Mouse (Mus musculus): ENCODE data around the gene Gm5294.

Gm5294 gene

DNA sequence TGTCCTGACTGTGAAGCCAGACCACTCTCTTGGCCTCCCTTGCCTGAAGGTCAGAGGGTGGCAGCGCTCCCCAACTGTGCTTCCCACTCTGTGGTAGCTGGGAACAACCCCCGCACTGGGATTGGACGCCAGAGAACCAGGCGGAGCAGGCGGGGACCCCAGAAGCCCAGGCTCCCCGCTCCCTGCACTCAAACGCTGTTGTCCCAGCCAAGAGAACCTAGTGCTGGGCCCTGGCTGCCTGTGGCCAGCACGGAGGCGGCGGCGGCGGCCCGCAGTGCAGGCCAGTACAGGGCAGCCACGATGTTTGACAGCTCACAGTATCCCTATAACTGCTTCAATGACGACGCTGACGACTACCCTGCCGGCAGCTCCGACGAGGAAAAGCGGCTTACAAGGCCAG lies at the start of gene Gm5294:
Gene Gm5294 (plus strand): TSS at position 301 of the 400 bp plus-strand sequence.
- no peak for TF ChIP-seq GATA4 (IDR thresholded peaks at IDR 0.05; ENCODE audit: insufficient replicate concordance, low read length)

DNA sequence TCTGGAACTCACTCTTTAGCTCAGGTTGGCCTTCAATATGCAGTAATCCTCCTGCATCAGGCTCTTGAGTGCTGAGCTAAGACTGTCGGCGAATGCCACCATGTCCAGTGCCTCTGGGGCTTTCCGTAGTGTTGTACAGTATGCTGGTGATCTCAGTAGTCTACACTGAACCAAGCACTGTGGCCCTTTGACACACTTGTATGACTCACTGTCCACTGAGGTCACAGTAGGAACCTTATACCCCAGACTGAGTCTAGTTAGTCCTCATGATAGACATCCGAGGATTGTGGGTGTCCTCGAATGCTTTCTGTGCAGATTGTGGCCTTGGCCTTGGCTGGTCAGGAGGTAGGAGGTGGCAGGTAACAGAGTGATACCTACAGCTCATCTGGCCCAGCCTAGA lies 44.8 kb upstream of the Gm5294 start:
- no peak for TF ChIP-seq GATA4 (IDR thresholded peaks at IDR 0.05; ENCODE audit: insufficient replicate concordance, low read length)

DNA sequence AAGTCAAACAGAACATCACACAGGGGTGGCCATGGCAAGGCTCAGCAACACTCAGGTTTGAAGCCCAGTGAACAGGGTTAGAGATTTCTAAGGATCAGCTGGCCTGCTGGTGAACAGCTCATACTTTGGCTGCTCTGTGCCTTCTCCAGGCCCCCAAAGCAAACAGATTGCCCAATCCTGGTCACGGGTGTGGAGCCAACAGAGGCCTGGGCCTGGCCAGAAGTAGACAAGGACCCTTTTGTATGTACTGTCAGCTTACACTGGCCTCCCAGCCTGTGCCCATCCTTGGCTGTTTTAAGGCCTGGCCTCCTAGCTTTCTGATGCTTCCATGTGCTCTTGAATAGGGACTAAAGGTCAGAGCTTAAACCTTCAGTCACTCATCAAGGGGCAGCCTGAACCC lies 43.5 kb upstream of the Gm5294 start:
- no peak for TF ChIP-seq GATA4 (IDR thresholded peaks at IDR 0.05; ENCODE audit: insufficient replicate concordance, low read length)

DNA sequence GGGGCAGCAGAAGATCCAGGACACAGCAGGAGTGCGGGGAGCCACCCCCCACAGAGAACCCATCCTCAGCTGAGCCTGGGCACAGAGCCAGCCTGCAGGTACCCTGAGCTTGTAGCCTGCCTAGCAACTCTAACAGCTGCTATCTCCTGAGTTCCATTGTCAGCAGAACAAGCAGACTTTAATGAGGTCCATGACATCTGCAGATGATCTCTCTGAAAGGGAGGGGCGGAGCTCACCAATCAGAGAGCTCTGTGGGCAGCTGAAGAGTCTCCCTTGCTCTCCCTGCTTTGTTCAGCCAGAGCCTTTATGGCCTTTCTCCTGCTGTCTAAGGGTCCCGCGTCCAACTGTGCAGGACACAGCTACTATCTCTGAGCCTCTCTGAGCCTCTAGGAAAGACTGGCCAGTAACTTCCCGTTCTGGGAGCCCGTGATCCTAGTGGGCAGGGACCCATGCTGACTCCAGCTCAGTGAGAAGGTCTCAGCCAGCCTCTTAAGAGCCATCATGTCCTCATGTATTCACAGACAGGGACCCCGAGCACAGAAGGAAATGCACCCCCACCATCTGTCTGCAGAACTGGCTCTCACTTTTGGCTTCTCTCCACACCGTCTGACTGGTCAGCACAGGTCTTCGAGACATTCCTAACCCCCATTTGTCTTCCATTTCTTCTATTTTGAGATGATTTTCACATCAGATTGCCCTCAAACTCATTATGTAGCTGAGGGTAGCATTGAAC lies 41.0 kb upstream of the Gm5294 start:
- no peak for TF ChIP-seq GATA4 (IDR thresholded peaks at IDR 0.05; ENCODE audit: insufficient replicate concordance, low read length)

DNA sequence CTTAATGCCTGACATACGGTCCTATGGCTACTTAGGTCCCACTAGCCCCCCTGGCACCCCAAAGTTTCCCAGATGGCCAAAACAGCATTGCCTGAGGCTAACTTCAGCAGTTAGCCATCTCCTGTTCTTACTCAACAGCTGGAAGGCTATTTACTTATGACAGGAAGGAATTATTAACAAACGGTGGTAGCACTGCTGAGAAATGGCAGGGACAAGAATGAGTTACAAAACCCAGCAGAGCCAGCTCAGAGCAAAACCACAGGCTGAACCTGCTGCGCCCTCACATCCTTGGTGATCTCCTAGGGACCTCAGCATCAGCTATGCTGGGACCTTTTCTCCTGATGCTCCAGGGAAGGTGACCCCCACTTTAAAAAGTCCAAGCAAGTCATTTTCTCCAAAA lies 40.2 kb upstream of the Gm5294 start:
- no peak for TF ChIP-seq GATA4 (IDR thresholded peaks at IDR 0.05; ENCODE audit: insufficient replicate concordance, low read length)

DNA sequence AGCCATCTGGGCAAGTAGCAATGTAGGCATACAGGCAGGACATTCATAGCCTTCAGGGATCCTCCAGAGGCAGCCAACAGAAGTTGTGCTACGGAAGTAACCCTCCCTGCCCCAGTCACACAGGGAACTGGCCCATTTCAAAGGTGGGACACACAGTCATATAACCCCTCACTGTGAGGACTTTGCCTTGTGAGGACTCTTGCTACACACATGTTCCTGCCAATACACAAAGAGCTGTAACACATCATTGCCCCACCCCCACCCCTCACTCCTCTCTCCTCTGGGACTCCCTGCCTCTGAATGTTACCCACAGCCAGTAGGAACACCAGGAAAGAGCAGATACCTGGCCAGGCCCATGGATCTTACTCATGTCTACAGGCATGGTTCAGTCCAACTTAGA lies 37.2 kb upstream of the Gm5294 start:
- no peak for TF ChIP-seq GATA4 (IDR thresholded peaks at IDR 0.05; ENCODE audit: insufficient replicate concordance, low read length)

DNA sequence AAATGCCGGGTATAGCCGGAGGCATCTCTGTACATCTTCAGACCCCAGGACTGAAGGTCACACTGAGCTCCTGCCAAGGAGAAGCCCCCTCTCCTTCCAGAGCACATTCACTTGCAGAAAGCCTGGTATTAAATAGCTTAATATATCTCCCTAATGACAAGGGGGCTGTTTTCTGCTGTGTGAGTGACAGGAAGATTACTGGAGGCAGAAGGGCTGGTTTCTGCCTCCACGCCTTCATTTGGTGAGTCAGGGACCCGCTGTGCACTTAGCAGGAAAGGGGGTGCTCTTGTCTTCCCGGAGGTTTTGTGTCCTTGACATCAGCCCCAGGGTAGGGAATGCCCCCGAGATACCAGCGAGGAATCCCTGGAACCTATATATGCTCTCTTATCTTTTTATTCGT lies 36.7 kb upstream of the Gm5294 start:
- TF ChIP-seq GATA4 (IDR thresholded peaks at IDR 0.05; ENCODE audit: insufficient replicate concordance, low read length), result no peak

DNA sequence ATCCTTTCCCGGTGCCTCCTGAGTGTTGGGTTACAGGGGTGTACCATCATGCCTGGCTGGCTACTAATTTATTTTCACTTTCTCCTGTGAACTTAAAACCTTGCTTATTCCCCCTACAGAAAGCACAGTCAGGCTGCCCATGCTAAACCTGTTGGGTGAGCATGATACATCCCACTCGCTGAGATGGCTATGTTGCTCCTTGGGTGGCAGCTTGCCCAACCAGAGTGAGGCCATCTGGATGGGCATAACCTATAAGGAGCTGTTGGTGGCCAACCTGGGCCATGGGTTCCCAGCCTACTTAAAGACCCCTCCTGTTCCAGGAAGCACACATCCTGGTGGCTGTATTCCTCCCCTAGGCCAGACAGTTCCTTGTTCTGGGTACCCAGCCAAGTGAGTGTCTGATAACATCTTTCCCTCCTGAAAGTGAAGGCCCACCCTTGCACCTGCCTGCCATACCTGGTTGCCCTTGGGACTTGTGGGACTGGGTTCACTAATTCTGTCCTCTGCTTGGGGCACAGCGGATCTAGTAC lies 33.8 kb upstream of the Gm5294 start:
- no peak for TF ChIP-seq GATA4 (IDR thresholded peaks at IDR 0.05; ENCODE audit: insufficient replicate concordance, low read length)

DNA sequence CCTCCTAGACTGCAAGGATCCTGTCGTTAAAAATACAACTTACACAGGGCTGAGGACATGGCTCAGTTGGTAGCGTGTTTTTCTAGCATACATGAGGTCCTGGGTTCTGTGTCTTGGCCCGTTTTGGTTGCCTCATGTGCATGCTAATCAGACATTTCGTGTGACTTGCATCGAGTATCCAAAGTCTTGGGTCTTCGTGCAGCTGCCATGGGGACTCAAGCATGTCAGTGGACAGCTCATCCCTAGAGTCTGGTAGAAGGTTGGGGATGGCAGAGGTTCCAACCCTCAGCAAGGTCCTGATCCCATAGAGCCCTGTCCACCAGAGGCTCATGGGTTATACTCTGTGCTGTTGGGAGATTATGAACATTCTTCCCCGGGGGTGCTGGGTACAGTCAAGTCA lies 32.2 kb upstream of the Gm5294 start:
- no peak for TF ChIP-seq GATA4 (IDR thresholded peaks at IDR 0.05; ENCODE audit: insufficient replicate concordance, low read length)

DNA sequence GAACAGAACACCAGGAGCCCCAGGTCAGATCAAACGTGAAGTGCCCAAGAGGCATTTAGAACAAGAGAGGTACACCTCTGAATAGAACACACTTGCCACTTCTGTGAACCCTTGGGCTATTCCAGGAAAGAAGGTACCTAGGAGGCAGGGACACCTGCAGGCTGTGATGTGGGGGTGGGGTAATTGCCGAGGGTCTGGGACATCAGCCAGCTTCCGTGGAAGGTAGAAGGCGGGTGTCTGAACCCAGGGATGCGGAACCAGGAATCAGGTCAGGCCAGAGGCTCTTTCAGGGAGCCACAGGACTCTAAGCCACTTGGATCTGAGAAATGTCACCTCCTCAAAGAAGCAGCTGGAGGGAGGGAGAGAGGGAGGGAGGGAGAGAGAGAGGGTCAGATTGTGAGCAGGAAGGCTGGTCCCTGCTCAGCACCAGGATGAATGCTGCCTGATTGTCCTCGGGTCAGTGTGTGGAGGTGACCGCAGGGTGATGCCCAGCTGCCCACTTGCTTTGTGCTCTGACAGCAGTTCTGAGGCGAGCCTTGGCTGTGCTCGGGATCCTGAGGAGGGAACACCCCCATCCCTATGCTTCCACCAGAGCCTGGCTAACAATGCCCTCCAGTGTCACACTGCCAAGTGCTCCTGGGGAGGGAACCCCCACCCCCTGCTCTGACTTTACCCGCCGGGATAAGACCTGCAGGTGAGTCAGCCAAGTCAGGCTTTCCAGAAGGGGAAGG lies 31.2 kb upstream of the Gm5294 start:
- TF ChIP-seq GATA4 (IDR thresholded peaks at IDR 0.05; ENCODE audit: insufficient replicate concordance, low read length), result no peak

DNA sequence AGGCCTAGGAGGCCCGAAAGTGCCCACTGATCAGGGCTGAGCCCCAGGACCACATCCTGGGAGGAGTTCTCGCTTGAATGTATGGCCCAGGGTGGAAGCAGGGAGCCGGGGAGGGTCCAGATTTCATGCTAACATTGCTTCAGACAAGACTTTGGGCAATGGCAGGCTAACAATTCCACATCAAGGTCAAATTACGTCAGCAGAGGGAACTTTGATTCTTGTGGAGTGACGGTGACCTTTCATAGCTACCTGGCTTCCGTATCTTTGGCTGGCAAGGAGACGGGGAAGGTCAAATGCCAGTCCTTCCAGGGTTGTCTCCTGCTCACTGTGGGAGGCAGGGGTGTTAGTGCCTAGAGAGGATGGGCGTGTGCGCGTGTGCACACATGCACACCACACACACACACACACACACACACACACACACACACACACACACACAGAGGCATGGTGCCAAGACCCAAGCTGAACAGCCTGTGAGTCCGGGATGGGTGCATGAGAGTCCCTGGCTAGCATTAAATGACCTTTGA lies 28.9 kb upstream of the Gm5294 start:
- no peak for TF ChIP-seq GATA4 (IDR thresholded peaks at IDR 0.05; ENCODE audit: insufficient replicate concordance, low read length)

DNA sequence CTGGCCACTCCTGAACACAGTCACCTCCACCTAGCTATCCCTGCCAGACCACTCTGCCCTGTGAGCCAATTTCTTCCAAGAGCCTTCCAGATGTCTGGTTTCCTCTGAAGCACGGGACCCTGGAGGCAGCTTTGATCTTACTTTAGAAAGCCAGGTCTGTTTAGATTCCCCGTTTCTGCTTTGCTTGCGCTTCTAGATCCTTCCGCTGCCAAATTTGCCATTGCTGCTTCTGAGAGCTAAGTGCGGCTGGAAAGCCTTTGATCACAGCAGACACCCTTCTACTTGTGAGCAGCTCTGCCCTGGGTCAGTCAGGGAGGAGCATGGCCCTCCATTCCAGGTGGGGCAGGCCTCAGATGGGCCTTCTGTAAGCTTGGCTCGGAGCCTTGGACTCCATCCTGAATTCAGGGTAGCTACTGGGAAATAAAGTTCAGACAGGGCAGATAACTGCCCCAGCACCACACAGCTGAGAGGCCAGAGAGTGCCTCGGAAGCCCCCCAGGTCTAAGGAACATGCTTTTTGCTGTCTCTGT lies 18.2 kb upstream of the Gm5294 start:
- no peak for TF ChIP-seq GATA4 (IDR thresholded peaks at IDR 0.05; ENCODE audit: insufficient replicate concordance, low read length)

DNA sequence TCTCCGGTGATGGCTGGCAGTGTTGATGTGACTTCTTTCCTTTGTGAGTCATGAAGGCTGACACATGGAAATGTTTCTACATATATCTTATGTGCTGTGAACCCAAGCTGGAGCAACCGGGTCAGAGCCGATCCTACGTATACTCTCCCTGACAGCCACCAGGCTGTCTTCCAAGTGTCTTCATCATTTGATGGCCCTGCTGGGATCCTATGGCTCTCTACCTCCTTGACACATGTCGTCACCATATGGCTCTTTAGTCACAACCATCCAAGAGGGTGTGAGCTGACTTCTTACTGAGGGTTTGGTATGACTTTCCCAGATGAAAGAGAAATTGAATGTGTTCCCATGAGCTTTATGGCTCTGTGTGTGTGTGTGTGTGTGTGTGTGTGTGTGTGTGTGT lies 15.6 kb upstream of the Gm5294 start:
- no peak for TF ChIP-seq GATA4 (IDR thresholded peaks at IDR 0.05; ENCODE audit: insufficient replicate concordance, low read length)

DNA sequence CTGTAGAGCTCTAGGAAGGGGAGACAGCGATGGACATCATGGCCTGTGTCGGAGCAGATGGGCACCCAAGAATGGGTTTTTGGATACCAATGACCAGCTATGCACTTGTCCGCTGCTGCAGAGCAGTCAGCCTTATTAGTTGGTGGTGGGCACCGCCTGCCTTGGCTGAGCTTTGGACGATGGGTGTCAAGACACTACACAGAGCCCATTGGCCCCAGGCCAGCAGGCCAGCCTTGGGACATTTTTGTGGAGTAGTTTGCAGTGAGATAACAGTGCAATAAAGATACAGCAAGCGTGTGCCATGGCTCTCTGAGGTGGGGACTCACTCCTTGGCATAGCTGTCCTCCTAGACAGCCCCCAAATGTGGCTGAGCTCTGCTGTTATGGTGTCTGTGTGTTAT lies 10.1 kb upstream of the Gm5294 start:
- no peak for TF ChIP-seq GATA4 (IDR thresholded peaks at IDR 0.05; ENCODE audit: insufficient replicate concordance, low read length)

DNA sequence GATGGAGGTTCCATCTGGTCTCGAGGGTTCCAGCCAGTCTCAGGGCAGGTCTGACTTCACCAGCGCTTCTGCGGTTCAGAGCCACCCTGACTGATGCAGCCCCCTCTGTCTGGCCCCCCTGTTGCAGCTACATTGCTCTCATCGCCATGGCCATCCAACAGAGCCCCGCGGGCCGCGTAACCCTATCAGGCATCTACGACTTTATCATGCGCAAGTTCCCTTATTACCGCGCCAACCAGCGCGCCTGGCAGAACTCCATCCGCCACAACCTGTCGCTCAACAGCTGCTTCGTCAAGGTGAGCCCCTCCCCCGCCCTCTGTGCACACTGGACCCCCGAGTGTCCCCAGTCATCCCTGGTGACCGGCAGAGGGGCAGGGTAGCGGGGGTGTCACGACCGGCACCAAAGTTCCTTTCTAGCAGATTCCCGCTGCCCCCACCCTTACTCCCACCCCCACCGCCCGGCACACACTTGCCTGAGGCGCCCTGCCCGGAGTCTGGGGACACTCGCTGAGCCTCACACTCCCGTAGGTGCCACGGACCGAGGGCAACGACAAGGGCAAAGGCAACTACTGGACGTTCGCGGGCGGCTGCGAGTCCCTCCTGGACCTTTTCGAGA lies 945 bp downstream of the Gm5294 start:
- TF ChIP-seq GATA4 (IDR thresholded peaks at IDR 0.05; ENCODE audit: insufficient replicate concordance, low read length), result no peak

Measured in liver, adult (tissue).